16 mouse cellular contexts compared by ENCODE assay signal in the genomic region with DNA sequence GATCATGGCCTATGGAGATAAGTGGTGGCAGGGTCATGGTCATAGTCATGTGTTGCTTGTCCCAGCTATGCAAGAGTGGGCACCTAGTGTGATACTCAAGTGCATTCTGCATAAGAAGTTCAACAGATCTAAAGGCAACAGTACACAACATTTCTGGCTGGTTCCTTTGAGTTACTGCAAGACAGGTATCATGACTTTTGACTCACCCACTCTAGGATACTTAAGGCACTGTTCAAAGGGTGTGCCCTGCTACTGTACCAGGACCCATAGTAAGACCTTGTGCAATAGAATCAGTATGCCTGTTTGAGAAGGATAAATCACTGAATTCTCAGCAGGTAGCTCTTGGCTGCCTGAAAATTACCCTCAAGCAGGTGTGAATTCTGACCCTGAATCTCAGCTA.
"Had no signal": no experiment of that assay in that cellular context is flagged by ENCODE, and none has a peak within 500 bp of the region (broad histone marks: within the 10 kb centered on the region; RNA-seq: fewer than 3 reads in every experiment).

No protein-coding gene starts in this region.

- H3K27ac ChIP-seq: neural tube, embryonic 13.5 days; neural tube, embryonic 15.5 days; stomach, embryonic 15.5 days; stomach, postnatal 0 days had no signal

- H3K4me3 ChIP-seq: neural tube, embryonic 13.5 days; neural tube, embryonic 15.5 days; stomach, embryonic 15.5 days had no signal

- DNase-seq: retina, postnatal 1 day; right cerebral cortex, adult 18-20 months; right cerebral cortex, postnatal 14 days; right cerebral cortex, postnatal 25 days; right cerebral cortex, postnatal 4 days; spleen, adult 18-20 months; thymus, adult 18-20 months; thymus, adult 2 months; thymus, postnatal 14 days; thymus, postnatal 25 days; thymus, postnatal 36 days; thymus, postnatal 4 days had no signal

- H3K27me3 ChIP-seq: neural tube, embryonic 13.5 days; neural tube, embryonic 15.5 days; stomach, embryonic 15.5 days had no signal

- H3K36me3 ChIP-seq: neural tube, embryonic 13.5 days; neural tube, embryonic 15.5 days; stomach, embryonic 15.5 days had no signal

- H3K4me2 ChIP-seq: neural tube, embryonic 13.5 days; neural tube, embryonic 15.5 days; stomach, embryonic 15.5 days had no signal

- H3K9me3 ChIP-seq: neural tube, embryonic 13.5 days; neural tube, embryonic 15.5 days; stomach, embryonic 15.5 days had no signal

- H3K9ac ChIP-seq: neural tube, embryonic 13.5 days; neural tube, embryonic 15.5 days; stomach, embryonic 15.5 days had no signal

- H3K4me1 ChIP-seq: neural tube, embryonic 13.5 days; neural tube, embryonic 15.5 days; stomach, embryonic 15.5 days had no signal
